Mouse (Mus musculus) heart, postnatal 0 days (tissue): Measurements from ENCODE around the gene Snx1. TPM values are rescaled to one million over a fixed set of nuclear protein-coding genes. Genes with fewer than 3 reads are reported as not detected.

Experiments used
- ATAC-seq: fragments of 200-750 bp; cut with Nextera tagmentation; 2 replicates; pipeline ENCODE4 v1.8.0; 2017; ENCODE audit warnings: low read depth, moderate number of reproducible peaks, moderate library complexity; ENCODE audit not compliant: insufficient read depth
- DNase-seq: peaks from one replicate; pipeline ENCODE4 v3.0.0-alpha.2; 2016; ENCODE audit warnings: low spot score
- H3K27ac ChIP-seq: fragments of 300-500 bp; sonication (generic); 2 replicates; pipeline ENCODE4 v1.5.1; 2014; ENCODE audit warnings: low read depth, mild to moderate bottlenecking
- H3K27me3 ChIP-seq: fragments of 300-500 bp; sonication (generic); 2 replicates; pipeline ENCODE4 v1.6.1; 2014; ENCODE audit warnings: low read length, mixed read lengths; ENCODE audit not compliant: control insufficient read depth, insufficient read depth
- H3K36me3 ChIP-seq: fragments of 300-500 bp; sonication (generic); replicated peaks from 2 replicates; pipeline ENCODE4 v1.6.1; 2014; ENCODE audit warnings: low read length, mixed read lengths; ENCODE audit not compliant: control insufficient read depth, insufficient read depth
- H3K4me1 ChIP-seq: fragments of 300-500 bp; sonication (generic); 2 replicates; pipeline ENCODE4 v1.6.1; 2014; ENCODE audit warnings: antibody characterized with exemption; ENCODE audit not compliant: control insufficient read depth, insufficient read depth
- H3K4me2 ChIP-seq: fragments of 300-500 bp; sonication (generic); 2 replicates; pipeline ENCODE4 v1.6.1; 2014; ENCODE audit warnings: low read depth, mild to moderate bottlenecking, low read length, moderate library complexity
- H3K4me3 ChIP-seq: fragments of 300-500 bp; sonication (generic); 2 replicates; pipeline ENCODE4 v1.5.1; 2014; ENCODE audit warnings: low read depth, low read length
- H3K9ac ChIP-seq: fragments of 300-500 bp; sonication (generic); replicated peaks from 2 replicates; pipeline ENCODE4 v1.6.1; 2014; ENCODE audit warnings: low read depth, low read length, mixed read lengths
- H3K9me3 ChIP-seq: fragments of 300-500 bp; sonication (generic); replicated peaks from 2 replicates; pipeline ENCODE4 v1.6.1; 2016; ENCODE audit warnings: low read length; ENCODE audit not compliant: control insufficient read depth
- CTCF ChIP-seq: IDR thresholded peaks from 2 replicates; pipeline ENCODE4 v1.5.1; 2016; ENCODE audit warnings: antibody characterized with exemption, control low read depth, low read depth
- EP300 ChIP-seq: IDR thresholded peaks from 2 replicates; pipeline ENCODE4 v1.6.1; 2016; ENCODE audit warnings: antibody characterized with exemption, low read depth
- WGBS: fragments of 180-500 bp; shearing (Covaris S2); extraction: QIAGEN DNeasy Blood & Tissue Kit; methylation state at CpG from one replicate; pipeline ENCODE4 v1.1.7; 2014; 5-methylcytosine and 5-hydroxymethylcytosine counted together
- polyA plus RNA-seq: library from polyadenylated mRNA; unstranded; fragments of >200 nt; fragmentation: Nextera tagmentation; extraction: Ambion mirVana; gene quantifications from 2 replicates; pipeline ENCODE4 v1.2.1, GENCODE M21; 2015
- total RNA-seq: library from RNA; depleted of rRNA; stranded (reverse); fragments of >200 nt; gene quantifications from 2 replicates; pipeline ENCODE4 v1.2.3, GENCODE M21; 2014; ENCODE audit warnings: low replicate concordance

Snx1 gene
- total and polyA plus RNA-seq, 2 experiments from 2014 or later = 44.6 to 63.4 TPM

DNA sequence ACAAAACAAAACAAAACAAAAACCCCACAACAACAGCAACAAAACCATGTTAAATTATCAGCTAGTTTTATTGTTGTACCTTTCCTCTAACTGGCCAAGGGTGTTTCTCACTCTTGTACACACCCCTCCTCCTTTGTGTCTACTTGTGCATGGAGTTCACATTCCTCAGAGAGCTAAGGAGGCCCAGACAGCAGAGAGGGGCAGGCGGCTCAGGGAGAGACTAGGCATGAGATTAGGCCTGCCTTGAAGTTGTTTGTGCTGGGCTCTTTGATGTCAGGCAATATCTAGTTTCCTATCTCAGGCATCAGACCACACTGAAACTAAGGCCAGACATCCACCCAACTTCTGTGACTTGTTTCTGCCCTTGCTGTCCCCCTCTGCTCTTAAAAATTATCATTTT is 41.8 kb upstream of the Snx1 start:
- DNase-seq (no peak), ATAC-seq (no peak)
- Histone ChIP-seq H3K4me3 (no peak overlapping the region), H3K4me1 (no peaks in the 10 kb centered on the region), H3K9ac (no peak overlapping the region), H3K27me3 (no peaks in the 10 kb centered on the region), H3K36me3 (no peaks in the 10 kb centered on the region), H3K4me2 (no peak overlapping the region), H3K9me3 (no peaks in the 10 kb centered on the region), H3K27ac (no peak overlapping the region)
- whole genome bisulfite sequencing = 29% methylated on average over 1 of the region's 1 CpGs
- TF ChIP-seq EP300 = no peak
- TF ChIP-seq CTCF = no peak

DNA sequence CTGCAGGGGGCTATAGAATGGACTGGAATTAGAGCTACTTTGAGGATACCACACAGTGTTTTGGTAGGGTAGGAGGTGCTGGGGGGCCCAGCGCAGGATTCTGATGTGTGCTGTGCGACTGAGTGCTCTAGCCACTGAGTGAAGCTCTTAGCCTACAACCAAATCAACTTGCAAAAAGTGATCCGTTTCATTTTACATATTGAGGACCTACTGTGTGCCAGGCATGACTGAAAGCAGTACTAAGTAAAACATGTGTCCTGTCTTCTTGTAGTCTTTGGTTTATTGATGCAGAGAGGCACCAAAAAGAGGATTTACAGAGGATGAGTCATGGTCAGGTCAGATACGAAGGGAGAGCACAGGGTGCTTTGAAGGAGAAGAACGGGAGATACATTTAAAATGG is 40.8 kb upstream of the Snx1 start:
- no peak overlapping the region for H3K4me2 ChIP-seq
- H3K27ac ChIP-seq = no peak overlapping the region
- WGBS = 81% methylated on average over 5 of the region's 5 CpGs
- no peaks in the 10 kb centered on the region for H3K27me3 ChIP-seq
- no peak for ATAC-seq
- TF ChIP-seq CTCF (no peak), EP300 (no peak)
- no peaks in the 10 kb centered on the region for H3K9me3 ChIP-seq
- no peak overlapping the region for H3K4me3 ChIP-seq
- no peaks in the 10 kb centered on the region for H3K36me3 ChIP-seq
- H3K4me1 ChIP-seq = no peaks in the 10 kb centered on the region; the same call in 1 of the 2 replicates
- DNase-seq = no peak
- no peak overlapping the region for H3K9ac ChIP-seq

DNA sequence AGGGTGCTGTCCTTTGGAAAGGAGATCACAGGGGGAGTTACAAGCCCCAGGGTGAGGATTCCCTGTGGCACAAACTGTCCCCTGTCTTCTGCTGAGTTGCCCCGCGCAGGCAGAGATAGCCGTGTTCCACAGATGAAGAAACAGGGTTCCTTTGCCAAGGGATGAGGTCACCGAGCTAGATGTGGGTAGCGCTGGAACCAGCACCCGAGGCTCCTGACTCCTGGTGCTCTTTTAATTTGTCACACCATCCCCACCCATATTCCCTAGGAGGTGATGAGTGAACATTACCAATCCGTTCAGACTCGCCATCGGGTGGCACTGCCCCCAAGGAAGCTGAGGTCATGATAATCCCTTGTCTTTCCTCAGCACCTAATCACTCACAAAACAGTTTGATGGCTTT is 36.6 kb upstream of the Snx1 start:
- ATAC-seq (peak; percentile 30; the same call in 1 of the 2 replicates), DNase-seq (no peak)
- no peak overlapping the region for H3K9ac ChIP-seq
- 0 out of 2 replicates have a peak, but pooled peaks cover 4% of the 10 kb centered on the region for H3K27me3 ChIP-seq
- H3K9me3 ChIP-seq = no peaks in the 10 kb centered on the region
- 40% methylated on average over 9 of the region's 9 CpGs for WGBS
- no peak overlapping the region for H3K4me3 ChIP-seq
- no peak overlapping the region for H3K4me2 ChIP-seq
- no peak for TF ChIP-seq CTCF
- TF ChIP-seq EP300 = no peak
- H3K27ac ChIP-seq = no peak overlapping the region
- H3K36me3 ChIP-seq = no peaks in the 10 kb centered on the region
- no peaks in the 10 kb centered on the region; the same call in 1 of the 2 replicates for H3K4me1 ChIP-seq

DNA sequence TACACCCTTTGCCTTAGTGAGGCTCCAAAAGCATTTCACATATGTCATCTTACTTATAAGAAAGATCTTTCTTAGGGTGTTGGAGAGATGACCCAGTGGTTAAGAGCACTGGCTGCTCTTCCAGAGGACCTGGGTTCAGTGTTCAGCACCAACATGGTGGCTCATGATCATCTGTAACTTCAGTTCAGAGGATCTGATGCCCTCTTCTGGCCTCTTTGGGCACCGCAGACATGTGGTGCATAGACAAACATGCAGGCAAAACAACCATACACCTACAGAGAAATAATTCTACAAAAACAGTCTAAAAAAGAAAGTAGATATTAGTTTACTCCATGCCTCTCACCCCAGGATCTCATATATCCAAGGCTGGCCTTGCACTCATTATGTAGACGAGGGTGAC is 33.8 kb upstream of the Snx1 start:
- TF ChIP-seq EP300 (no peak), CTCF (no peak)
- WGBS = 93% methylated on average over 2 of the region's 2 CpGs

DNA sequence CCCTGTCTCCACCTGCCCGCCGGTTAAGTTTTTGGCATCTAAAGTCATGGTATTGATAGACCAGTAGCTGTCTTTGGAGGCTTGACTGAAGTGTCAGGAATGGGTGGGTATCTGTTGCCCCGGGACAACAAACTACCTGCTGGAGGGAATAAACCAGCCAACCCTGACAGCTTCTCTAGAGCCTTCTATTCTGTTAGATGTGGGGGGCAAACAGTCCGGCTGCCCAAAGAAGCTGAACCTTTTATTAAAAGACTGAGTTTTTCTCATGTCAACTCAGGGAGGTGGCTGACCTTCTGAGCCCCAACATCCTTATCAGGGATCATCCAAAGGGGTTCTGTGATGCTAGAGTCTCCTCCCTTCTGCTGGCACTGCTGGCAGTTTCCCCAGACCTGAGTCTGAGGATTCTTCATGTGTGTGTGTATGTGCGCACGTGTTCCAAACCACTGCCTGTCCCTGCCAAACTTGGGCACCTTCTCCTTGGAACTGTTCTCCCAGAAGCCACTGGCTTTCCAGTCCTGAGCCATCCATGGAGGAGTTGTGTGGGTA is 32.6 kb upstream of the Snx1 start:
- DNase-seq (no peak), ATAC-seq (no peak)
- no peak overlapping the region for H3K4me3 ChIP-seq
- H3K9ac ChIP-seq = no peak overlapping the region
- no peak overlapping the region for H3K27ac ChIP-seq
- no peaks in the 10 kb centered on the region for H3K36me3 ChIP-seq
- no peak for TF ChIP-seq CTCF
- H3K9me3 ChIP-seq = no peaks in the 10 kb centered on the region
- peaks cover 8% of the 10 kb centered on the region for H3K27me3 ChIP-seq
- 91% methylated on average over 6 of the region's 6 CpGs for WGBS
- no peaks in the 10 kb centered on the region; the same call in 1 of the 2 replicates for H3K4me1 ChIP-seq
- peak overlapping the region; percentile 65; the same call in 1 of the 2 replicates for H3K4me2 ChIP-seq

More for the DNA sequence above, 33.8 kb upstream of the Snx1 start:
- H3K27ac ChIP-seq = no peak overlapping the region
- H3K9me3 ChIP-seq = no peaks in the 10 kb centered on the region
- H3K9ac ChIP-seq = no peak overlapping the region
- peaks cover 8% of the 10 kb centered on the region for H3K27me3 ChIP-seq
- no peak overlapping the region for H3K4me2 ChIP-seq
- ATAC-seq (no peak), DNase-seq (no peak)
- H3K4me1 ChIP-seq = no peaks in the 10 kb centered on the region; the same call in 1 of the 2 replicates
- no peaks in the 10 kb centered on the region for H3K36me3 ChIP-seq
- no peak overlapping the region for H3K4me3 ChIP-seq
